Mouse (Mus musculus) midbrain, embryonic 15.5 days (tissue): ENCODE measurements around the gene Gm42674. TPM values are rescaled to one million over a fixed set of nuclear protein-coding genes. Genes with fewer than 3 reads are reported as not detected.

ENCODE experiments used
- ATAC-seq: fragments of 200-750 bp; cut with Nextera tagmentation; replicated peaks from 2 replicates; pipeline ENCODE4 v1.8.0; 2017; ENCODE audit warnings: moderate TSS enrichment
- H3K27ac ChIP-seq: fragments of 300-500 bp; sonication (generic); 2 replicates; pipeline ENCODE4 v1.5.1; 2015; ENCODE audit warnings: mild to moderate bottlenecking, inconsistent platforms
- H3K27me3 ChIP-seq: fragments of 300-500 bp; sonication (generic); replicated peaks from 2 replicates; pipeline ENCODE4 v1.6.1; 2015; ENCODE audit warnings: inconsistent platforms
- H3K36me3 ChIP-seq: fragments of 300-500 bp; sonication (generic); replicated peaks from 2 replicates; pipeline ENCODE4 v1.6.1; 2015; ENCODE audit warnings: inconsistent platforms
- H3K4me1 ChIP-seq: fragments of 300-500 bp; sonication (generic); 2 replicates; pipeline ENCODE4 v1.6.1; 2015; ENCODE audit warnings: inconsistent platforms
- H3K4me2 ChIP-seq: fragments of 300-500 bp; sonication (generic); 2 replicates; pipeline ENCODE4 v1.6.1; 2015; ENCODE audit warnings: inconsistent platforms, mild to moderate bottlenecking, moderate library complexity
- H3K4me3 ChIP-seq: fragments of 300-500 bp; sonication (generic); 2 replicates; pipeline ENCODE4 v1.5.1; 2015; ENCODE audit warnings: mild to moderate bottlenecking, inconsistent platforms
- H3K9ac ChIP-seq: fragments of 300-500 bp; sonication (generic); 2 replicates; pipeline ENCODE4 v1.6.1; 2015; ENCODE audit warnings: mild to moderate bottlenecking, inconsistent platforms
- H3K9me3 ChIP-seq: fragments of 300-500 bp; sonication (generic); 2 replicates; pipeline ENCODE4 v1.6.1; 2016; ENCODE audit warnings: inconsistent platforms
- WGBS: fragments of 180-500 bp; shearing (Covaris S2); methylation state at CpG from one replicate; pipeline ENCODE4 v1.1.7; 2015; ENCODE audit warnings: mixed read lengths; 5-methylcytosine and 5-hydroxymethylcytosine counted together
- polyA plus RNA-seq: library from polyadenylated mRNA; unstranded; fragments of >200 nt; fragmentation: Nextera tagmentation; extraction: Ambion mirVana; gene quantifications from 2 replicates; pipeline ENCODE4 v1.2.1, GENCODE M21; 2015

Gene Gm42674
- polyA plus RNA-seq, 1 experiment from 2014 or later, result not detected

DNA sequence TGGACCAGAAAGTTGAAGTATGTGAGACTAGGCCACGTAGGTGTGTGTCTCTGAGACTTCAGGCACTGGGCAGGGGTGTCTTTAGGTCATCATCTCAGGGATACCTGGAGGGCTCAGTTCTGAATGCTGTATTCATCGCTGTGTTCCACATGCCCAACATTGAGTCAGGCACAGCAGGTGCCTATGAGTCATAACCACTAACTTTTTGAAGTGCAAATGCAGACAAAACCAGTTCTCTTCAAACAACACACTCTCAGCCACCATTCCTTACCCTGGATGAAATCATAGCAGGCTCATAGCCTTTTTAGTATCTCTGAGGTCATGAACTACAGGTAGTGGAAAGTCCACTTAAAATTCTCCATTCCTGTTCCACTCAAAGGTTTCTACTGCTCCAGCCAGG is 27.6 kb downstream of the Gm42674 start:
- Histone ChIP-seq H3K27me3 (no peaks in the 10 kb centered on the region), H3K4me2 (no peak overlapping the region), H3K4me3 (no peak overlapping the region), H3K27ac (no peak overlapping the region), H3K4me1 (no peaks in the 10 kb centered on the region), H3K9ac (no peak overlapping the region), H3K36me3 (no peaks in the 10 kb centered on the region), H3K9me3 (no peaks in the 10 kb centered on the region)
- ATAC-seq, result no peak
- WGBS, result 86% methylated on average over 2 of the region's 2 CpGs

DNA sequence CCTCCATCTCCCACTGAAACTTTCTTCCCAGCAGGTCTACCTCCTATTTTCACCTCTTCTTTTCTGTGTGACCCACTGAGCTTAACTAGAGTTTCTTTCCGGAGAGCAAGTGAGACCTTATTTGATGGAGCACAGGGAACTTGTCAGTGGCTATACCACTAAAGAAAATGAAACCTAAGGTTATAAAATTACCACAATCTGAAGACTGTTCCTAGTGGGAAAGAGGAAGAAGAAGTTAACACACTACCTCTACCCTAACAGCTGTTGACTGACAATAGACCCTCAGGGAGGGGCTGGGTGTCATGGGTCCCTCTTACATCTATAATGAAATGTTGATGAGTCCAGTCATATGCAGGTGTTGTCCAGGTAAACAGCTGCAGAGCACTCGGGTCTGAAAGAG is 30.3 kb downstream of the Gm42674 start:
- Histone ChIP-seq H3K36me3 (no peaks in the 10 kb centered on the region), H3K9ac (no peak overlapping the region), H3K27me3 (no peaks in the 10 kb centered on the region), H3K9me3 (no peaks in the 10 kb centered on the region), H3K4me1 (no peaks in the 10 kb centered on the region), H3K4me2 (no peak overlapping the region), H3K27ac (no peak overlapping the region), H3K4me3 (no peak overlapping the region)
- WGBS, result 80% methylated on average over 2 of the region's 2 CpGs
- no peak for ATAC-seq

DNA sequence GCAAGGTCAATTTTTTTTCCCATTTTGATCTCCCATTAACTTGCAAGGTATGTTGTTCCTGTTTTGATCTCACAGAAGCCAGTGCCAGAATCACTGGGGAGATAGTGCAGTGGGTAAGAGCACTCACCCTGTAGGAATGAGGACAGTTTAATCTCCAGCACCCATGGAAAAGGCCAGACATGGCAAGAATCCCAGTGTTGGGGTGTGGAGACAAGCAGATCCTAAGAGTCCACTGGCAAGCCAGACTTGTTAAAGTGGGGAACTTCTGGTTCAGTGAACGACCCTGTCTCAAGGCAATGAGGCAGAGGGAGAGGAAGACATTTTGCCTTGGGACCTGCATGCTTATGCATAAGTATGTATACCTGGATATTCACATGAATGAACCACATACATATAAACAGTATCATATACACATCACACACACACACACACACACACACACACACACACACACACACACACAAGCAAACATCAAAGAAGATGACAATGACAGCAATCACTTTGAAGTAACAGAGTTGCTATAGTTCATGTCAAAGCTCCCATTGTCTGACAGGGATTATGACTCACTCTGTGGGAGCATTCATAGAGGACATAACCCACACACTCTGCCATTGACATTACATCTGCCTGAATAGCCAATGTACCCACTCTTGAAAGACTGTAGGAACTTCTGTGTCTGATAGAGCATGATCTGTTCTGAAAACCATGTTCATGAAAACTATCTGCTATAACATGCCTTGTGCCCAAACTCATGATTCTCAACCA is 37.0 kb downstream of the Gm42674 start:
- 77% methylated on average over 1 of the region's 1 CpGs for WGBS
- no peaks in the 10 kb centered on the region for H3K27me3 ChIP-seq
- no peak overlapping the region for H3K4me3 ChIP-seq
- H3K4me2 ChIP-seq, result no peak overlapping the region
- no peaks in the 10 kb centered on the region for H3K36me3 ChIP-seq
- H3K4me1 ChIP-seq, result no peaks in the 10 kb centered on the region
- H3K9me3 ChIP-seq, result no peaks in the 10 kb centered on the region
- H3K9ac ChIP-seq, result no peak overlapping the region
- no peak overlapping the region for H3K27ac ChIP-seq
- ATAC-seq, result no peak

DNA sequence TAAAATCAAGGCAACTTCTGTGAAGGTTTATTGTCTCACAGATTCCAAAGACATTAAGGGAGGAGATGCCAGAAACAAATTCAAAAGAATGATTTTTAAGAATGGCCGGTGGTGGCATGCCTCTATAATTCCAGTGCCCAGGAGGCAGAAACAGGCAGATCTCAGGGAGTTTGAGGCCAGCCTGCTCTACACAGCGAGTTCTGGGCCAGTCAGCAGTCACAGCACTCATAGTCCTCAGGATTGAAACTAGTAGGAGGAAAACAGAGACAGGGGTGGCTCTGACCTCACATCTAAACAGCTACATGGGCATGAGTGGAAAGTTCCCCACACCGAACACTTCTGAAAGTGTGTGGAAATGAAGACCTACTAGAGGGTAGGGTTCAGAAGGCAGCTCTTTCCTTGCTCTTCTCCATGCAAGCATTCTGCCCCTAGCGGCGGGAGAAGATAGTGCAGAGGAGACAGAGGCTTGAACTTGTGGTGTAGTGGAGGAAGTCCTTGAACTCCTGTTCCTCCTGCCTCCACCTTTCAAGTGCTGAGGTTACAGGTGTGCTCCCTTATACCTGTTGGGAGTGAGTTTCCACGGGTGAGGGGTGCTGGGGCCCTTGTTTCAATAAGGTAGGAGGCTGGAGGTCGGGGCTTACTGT is 37.9 kb downstream of the Gm42674 start:
- H3K9ac ChIP-seq, result no peak overlapping the region
- H3K4me2 ChIP-seq, result no peak overlapping the region
- H3K4me3 ChIP-seq, result no peak overlapping the region
- H3K27me3 ChIP-seq, result no peaks in the 10 kb centered on the region
- WGBS, result 53% methylated on average over 7 of the region's 7 CpGs
- H3K4me1 ChIP-seq, result no peaks in the 10 kb centered on the region
- no peak for ATAC-seq
- H3K9me3 ChIP-seq, result no peaks in the 10 kb centered on the region
- H3K36me3 ChIP-seq, result no peaks in the 10 kb centered on the region
- no peak overlapping the region for H3K27ac ChIP-seq

DNA sequence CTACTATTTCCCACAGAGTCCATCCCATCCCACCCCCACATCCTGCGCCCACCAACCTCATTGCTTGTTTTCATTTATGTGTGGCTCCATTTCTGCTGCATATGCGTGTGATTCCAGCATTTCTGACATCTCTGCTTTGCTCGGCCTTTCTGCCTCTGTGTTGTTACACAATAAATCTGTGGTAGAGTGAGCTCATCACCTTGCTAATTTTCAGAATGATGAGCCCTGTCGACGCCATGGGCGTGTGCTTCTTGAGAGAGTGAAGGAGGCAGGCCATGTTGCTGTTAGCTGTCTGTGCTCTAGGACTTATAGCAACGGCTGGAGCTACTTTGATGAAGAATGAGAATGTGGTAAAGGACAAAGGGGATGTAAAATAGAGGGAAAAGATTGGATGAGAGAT is 39.3 kb downstream of the Gm42674 start:
- Histone ChIP-seq H3K9ac (no peak overlapping the region), H3K36me3 (no peaks in the 10 kb centered on the region), H3K4me3 (no peak overlapping the region), H3K27me3 (no peaks in the 10 kb centered on the region), H3K4me2 (no peak overlapping the region), H3K27ac (no peak overlapping the region), H3K4me1 (no peaks in the 10 kb centered on the region), H3K9me3 (no peaks in the 10 kb centered on the region)
- 89% methylated on average over 7 of the region's 7 CpGs for WGBS
- ATAC-seq, result no peak

DNA sequence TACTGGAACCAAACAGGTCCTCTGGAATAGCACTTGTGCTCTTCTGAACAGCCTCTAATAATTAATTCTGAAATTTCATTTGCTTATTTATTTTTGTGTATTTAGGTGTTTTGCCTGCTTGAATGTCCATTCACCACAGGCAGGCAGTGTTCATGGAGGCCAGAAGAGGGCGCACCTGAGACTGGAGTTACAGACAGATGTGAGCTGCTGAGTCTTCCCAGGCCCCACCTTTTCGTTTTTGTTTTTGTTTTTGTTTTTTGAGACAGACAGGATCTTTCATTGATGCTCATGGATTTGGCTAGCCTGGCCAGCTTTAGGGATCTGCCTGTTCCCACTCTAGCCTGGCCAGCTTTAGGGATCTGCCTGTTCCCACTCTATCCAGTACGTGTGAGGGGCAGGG is 42.5 kb downstream of the Gm42674 start:
- Histone ChIP-seq H3K27ac (no peak overlapping the region), H3K9me3 (no peaks in the 10 kb centered on the region), H3K9ac (no peak overlapping the region), H3K4me1 (no peaks in the 10 kb centered on the region), H3K36me3 (no peaks in the 10 kb centered on the region), H3K4me3 (no peak overlapping the region), H3K27me3 (no peaks in the 10 kb centered on the region), H3K4me2 (no peak overlapping the region)
- WGBS, result 52% methylated on average over 3 of the region's 3 CpGs
- ATAC-seq, result no peak

DNA sequence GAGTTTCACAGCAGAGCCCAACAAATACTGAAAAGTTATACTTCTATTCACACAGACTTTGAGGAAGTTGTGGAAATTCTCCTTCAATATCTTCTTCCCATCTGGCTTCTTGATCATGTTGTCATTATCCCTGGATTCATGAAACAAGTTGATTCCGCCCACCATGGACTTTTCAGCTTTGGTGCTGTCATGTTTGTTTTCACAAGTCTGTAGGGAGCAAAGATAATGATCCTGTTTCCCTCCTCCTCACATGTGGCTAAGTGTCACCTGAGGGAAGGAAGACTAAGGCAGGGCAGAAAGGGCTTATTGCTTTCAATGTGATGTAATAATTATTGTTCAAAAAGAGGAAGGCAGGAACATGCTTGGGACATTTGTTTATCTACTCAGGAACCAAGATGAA is 45.6 kb downstream of the Gm42674 start:
- H3K4me3 ChIP-seq, result no peak overlapping the region
- WGBS, result 81% methylated on average over 1 of the region's 1 CpGs
- H3K27me3 ChIP-seq, result no peaks in the 10 kb centered on the region
- no peak overlapping the region for H3K27ac ChIP-seq
- no peaks in the 10 kb centered on the region for H3K36me3 ChIP-seq
- ATAC-seq, result no peak
- H3K4me2 ChIP-seq, result no peak overlapping the region
- no peaks in the 10 kb centered on the region for H3K9me3 ChIP-seq
- no peak overlapping the region for H3K9ac ChIP-seq
- no peaks in the 10 kb centered on the region for H3K4me1 ChIP-seq

DNA sequence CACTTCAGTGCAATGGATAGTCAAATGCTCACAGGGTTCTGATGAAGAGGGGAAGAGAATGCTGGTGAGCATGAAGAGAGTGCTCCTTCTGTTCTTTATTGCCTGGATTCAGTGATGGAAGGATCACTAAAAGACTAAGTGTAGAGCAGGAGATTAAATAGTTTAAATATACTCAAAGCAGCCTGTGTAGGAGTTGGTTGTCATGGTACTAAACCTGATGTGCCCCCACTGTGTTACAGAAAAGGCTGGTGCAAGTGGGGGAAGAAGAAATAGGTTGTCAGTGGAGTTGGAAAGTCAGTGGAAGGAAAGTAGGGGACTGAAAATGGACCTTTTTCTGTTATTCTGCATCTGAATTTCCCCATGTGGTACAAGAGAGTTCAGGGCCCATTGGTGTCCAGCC is 47.3 kb downstream of the Gm42674 start:
- Histone ChIP-seq H3K4me3 (no peak overlapping the region), H3K4me1 (no peaks in the 10 kb centered on the region), H3K27me3 (no peaks in the 10 kb centered on the region), H3K9ac (no peak overlapping the region), H3K4me2 (no peak overlapping the region), H3K36me3 (no peaks in the 10 kb centered on the region), H3K9me3 (no peaks in the 10 kb centered on the region), H3K27ac (no peak overlapping the region)
- no peak for ATAC-seq

DNA sequence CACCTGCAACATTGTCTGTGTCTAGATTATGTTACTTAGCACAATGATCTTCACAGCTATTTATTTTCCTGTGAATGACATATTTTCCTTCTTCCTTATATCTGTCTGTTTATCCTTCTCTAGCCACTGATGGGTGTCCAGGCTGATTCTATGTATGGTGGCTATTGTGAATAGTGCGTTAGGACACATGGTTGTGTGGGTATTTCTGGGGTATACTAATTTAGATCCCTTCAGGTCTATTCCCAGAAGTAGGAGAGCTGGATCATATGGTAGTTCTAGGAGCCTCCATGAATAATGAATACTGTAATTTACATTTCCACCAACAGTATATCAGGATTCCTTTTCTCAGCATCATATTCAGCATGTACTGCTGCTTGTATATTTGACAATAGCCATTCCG is 48.1 kb downstream of the Gm42674 start:
- WGBS, result 94% methylated on average over 2 of the region's 2 CpGs
- H3K36me3 ChIP-seq, result no peaks in the 10 kb centered on the region
- no peak overlapping the region for H3K4me2 ChIP-seq
- H3K9me3 ChIP-seq, result no peaks in the 10 kb centered on the region
- no peak overlapping the region for H3K27ac ChIP-seq
- no peak overlapping the region for H3K4me3 ChIP-seq
- no peak for ATAC-seq
- no peaks in the 10 kb centered on the region for H3K4me1 ChIP-seq
- H3K9ac ChIP-seq, result no peak overlapping the region
- no peaks in the 10 kb centered on the region for H3K27me3 ChIP-seq

DNA sequence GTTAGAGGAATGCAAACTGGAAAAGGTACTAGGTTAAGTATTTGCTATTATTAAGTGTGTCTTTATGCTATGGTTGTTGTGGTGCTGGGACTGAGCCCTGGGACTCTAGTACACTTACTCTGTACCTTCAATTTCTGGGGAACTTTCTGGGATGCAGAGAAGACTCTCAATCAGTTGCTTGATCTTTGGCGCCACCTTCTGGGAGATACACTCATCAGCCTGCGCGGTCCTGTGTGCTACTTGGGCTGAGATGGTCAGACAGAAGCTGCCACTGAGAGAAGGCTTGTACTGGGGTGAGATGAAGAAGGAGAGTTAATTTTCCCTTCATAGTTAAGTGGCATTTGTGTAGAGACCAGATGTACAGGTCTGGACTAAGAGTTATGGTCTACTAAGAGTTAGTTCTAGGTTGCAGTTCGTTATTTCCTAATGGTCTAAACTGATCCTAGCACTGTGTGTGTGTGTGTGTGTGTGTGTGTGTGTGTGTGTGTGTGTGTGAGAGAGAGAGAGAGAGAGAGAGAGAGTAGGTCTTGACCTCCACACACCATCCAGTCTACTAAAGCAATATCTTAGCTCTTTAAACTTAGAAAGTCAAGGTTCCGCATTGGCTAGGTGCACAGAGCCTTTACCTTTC is 51.3 kb downstream of the Gm42674 start:
- H3K27me3 ChIP-seq, result no peaks in the 10 kb centered on the region
- peak; percentile 92 for ATAC-seq
- WGBS, result 38% methylated on average over 5 of the region's 5 CpGs

DNA sequence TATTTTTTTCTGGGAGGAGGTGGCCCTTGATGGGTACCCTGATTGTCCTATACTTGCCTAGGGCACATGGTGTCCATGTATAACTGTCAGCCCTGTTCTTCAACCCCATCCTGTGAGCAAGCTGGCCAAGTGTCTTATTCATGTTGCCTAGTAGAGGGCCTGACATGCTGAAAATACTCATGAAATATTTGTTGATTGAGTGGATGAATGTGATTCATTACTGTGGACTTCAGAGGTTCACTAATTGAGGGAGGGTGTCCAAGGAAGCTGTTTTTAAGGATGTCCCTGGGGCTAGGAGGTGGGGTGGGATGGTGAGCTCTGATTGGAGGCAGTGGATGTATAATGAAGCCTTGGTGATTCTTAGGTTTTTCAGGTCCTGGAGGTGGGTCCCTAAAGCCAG is 52.0 kb downstream of the Gm42674 start, which contains the start of gene S100a7a:
Gene S100a7a, plus strand, starts transcription at position 301 of the 400 bp plus-strand sequence.
- no peak within 1 kb of the TSS for H3K4me3 ChIP-seq
- no peak within 1 kb of the TSS for H3K27ac ChIP-seq
- no peaks in the 10 kb centered on the region for H3K36me3 ChIP-seq
- no peaks in the 10 kb centered on the region for H3K27me3 ChIP-seq
- no peak for ATAC-seq
- H3K4me2 ChIP-seq, result no peak within 1 kb of the TSS
- no peaks in the 10 kb centered on the region for H3K4me1 ChIP-seq
- no peak within 1 kb of the TSS for H3K9ac ChIP-seq
- H3K9me3 ChIP-seq, result no peaks in the 10 kb centered on the region

More for the DNA sequence above, 51.3 kb downstream of the Gm42674 start:
- H3K9me3 ChIP-seq, result no peaks in the 10 kb centered on the region
- no peaks in the 10 kb centered on the region for H3K4me1 ChIP-seq
- no peak overlapping the region for H3K4me3 ChIP-seq
- no peak overlapping the region for H3K27ac ChIP-seq
- no peak overlapping the region for H3K4me2 ChIP-seq
- H3K36me3 ChIP-seq, result no peaks in the 10 kb centered on the region
- H3K9ac ChIP-seq, result no peak overlapping the region
